Mouse (Mus musculus) lung, embryonic 16.5 days (tissue): ENCODE data around the gene Pla2g4a. TPM values are rescaled to one million over a fixed set of nuclear protein-coding genes. Genes with fewer than 3 reads are reported as not detected.

Experiments
- ATAC-seq: fragments of 200-750 bp; cut with Nextera tagmentation; 2 replicates; pipeline ENCODE4 v1.8.0; 2017; ENCODE audit warnings: low read depth, mild to moderate bottlenecking, moderate library complexity
- H3K27ac ChIP-seq: fragments of 300-500 bp; sonication (generic); 2 replicates; pipeline ENCODE4 v1.5.1; 2014; ENCODE audit warnings: mild to moderate bottlenecking, control low read depth, low read length
- H3K27me3 ChIP-seq: fragments of 300-500 bp; sonication (generic); 2 replicates; pipeline ENCODE4 v1.6.1; 2014; ENCODE audit warnings: low read depth, low read length, mixed read lengths; ENCODE audit not compliant: control insufficient read depth, insufficient read depth
- H3K36me3 ChIP-seq: fragments of 300-500 bp; sonication (generic); 2 replicates; pipeline ENCODE4 v1.6.1; 2014; ENCODE audit warnings: low read length; ENCODE audit not compliant: control insufficient read depth, insufficient read depth
- H3K4me1 ChIP-seq: fragments of 300-500 bp; sonication (generic); replicated peaks from 2 replicates; pipeline ENCODE4 v1.6.1; 2014; ENCODE audit warnings: low read length, mixed read lengths; ENCODE audit not compliant: control insufficient read depth, insufficient read depth
- H3K4me2 ChIP-seq: fragments of 300-500 bp; sonication (generic); 2 replicates; pipeline ENCODE4 v1.6.1; 2014; ENCODE audit warnings: low read depth, low read length, control low read depth
- H3K4me3 ChIP-seq: fragments of 300-500 bp; sonication (generic); 2 replicates; pipeline ENCODE4 v1.5.1; 2014; ENCODE audit warnings: mild to moderate bottlenecking, low read length, control low read depth
- H3K9ac ChIP-seq: fragments of 300-500 bp; sonication (generic); 2 replicates; pipeline ENCODE4 v1.6.1; 2014; ENCODE audit warnings: low read length, control low read depth
- H3K9me3 ChIP-seq: fragments of 300-500 bp; sonication (generic); 2 replicates; pipeline ENCODE4 v1.6.1; 2016; ENCODE audit warnings: low read length; ENCODE audit not compliant: control insufficient read depth
- whole genome bisulfite sequencing: fragments of 180-500 bp; shearing (Covaris S2); extraction: QIAGEN DNeasy Blood & Tissue Kit; methylation state at CpG from one replicate; pipeline ENCODE4 v1.1.7; 2014; 5-methylcytosine and 5-hydroxymethylcytosine counted together
- polyA plus RNA-seq: library from polyadenylated mRNA; unstranded; fragments of >200 nt; fragmentation: Nextera tagmentation; extraction: Ambion mirVana; gene quantifications from 2 replicates; pipeline ENCODE4 v1.2.1, GENCODE M21; 2015

Gene Pla2g4a
- polyA plus RNA-seq, 1 experiment from 2014 or later, result 14.4 TPM

DNA sequence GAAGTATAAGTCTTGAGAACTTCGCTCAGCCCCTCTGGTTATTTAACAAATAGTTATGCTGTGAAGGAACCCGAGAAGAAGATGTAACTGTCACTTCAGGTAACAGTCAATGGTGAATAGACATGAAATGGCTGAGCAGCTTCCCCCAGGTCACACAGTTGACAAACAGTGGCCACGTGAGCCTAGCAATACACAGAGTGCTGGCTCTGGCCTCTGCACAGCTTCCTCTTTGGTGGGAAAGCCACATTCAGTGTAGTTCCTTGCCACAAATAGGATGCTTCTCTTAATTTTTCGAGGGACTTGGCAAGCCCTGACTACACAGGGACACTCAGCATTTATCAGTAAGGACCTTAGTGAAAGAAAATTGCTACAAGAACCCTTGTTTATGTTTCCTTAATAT, 50.0 kb downstream of the Pla2g4a start:
- H3K9ac ChIP-seq, result no peak overlapping the region
- no peaks in the 10 kb centered on the region for H3K27me3 ChIP-seq
- no peak overlapping the region for H3K4me3 ChIP-seq
- H3K36me3 ChIP-seq, result no peaks in the 10 kb centered on the region
- no peaks in the 10 kb centered on the region for H3K9me3 ChIP-seq
- no peak overlapping the region for H3K4me2 ChIP-seq
- WGBS, result 54% methylated on average over 4 of the region's 4 CpGs
- H3K4me1 ChIP-seq, result no peaks in the 10 kb centered on the region
- H3K27ac ChIP-seq, result no peak overlapping the region
- no peak for ATAC-seq

DNA sequence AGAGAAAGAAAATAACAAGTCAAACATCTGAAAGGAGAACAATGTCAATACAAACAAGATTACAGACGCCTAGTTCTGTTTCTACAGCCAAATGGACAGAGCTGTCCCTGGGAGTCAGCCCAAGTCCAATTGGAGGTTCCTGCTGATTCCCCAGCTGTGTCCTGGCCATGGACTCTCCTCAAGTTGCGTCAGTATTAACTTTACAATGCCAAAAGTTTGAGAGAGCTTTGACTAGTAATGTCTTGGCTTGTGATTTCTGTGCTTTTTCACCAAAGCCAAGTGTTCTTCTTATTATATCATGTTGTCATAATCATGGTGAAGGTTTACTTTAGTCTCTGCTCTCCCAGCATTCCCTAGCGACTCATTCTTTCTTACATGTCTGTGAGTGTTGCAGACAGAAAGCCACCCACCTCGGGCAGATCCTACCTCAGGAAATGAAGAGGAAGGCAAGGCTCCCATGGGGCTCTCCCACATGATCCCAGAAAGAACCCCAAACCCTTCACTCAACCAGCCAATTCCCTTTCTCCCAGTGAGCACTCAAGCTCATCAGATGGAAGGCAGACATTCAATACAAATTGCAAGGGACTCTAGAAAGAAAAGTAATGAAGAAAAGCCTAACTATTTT, 63.0 kb downstream of the Pla2g4a start:
- Histone ChIP-seq H3K36me3 (no peaks in the 10 kb centered on the region), H3K9ac (no peak overlapping the region), H3K4me3 (no peak overlapping the region), H3K4me2 (no peak overlapping the region), H3K27me3 (no peaks in the 10 kb centered on the region), H3K4me1 (no peaks in the 10 kb centered on the region), H3K9me3 (no peaks in the 10 kb centered on the region), H3K27ac (no peak overlapping the region)
- 63% methylated on average over 4 of the region's 4 CpGs for WGBS
- no peak for ATAC-seq

DNA sequence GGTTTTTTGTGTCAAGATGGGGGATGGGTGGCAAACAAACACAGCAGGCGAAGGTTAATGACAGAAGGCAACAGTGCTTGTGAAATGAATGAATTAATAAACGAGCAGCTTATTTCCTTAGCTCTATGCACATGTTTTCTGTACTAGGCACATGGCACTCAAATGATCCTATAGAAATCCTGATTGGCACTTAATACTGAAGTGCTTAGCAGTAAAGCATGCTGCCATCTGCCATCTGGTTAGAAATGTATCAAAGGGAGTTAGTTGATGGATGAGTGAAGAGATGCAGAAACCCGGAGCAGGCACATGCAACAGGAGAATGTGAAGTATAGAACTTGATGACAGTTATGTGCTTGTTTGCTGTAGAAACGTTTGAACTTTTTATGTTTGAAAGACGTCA, 64.5 kb downstream of the Pla2g4a start:
- Histone ChIP-seq H3K9ac (no peak overlapping the region), H3K4me1 (no peaks in the 10 kb centered on the region), H3K36me3 (no peaks in the 10 kb centered on the region), H3K4me3 (no peak overlapping the region), H3K9me3 (no peaks in the 10 kb centered on the region), H3K4me2 (no peak overlapping the region), H3K27ac (no peak overlapping the region), H3K27me3 (no peaks in the 10 kb centered on the region)
- 37% methylated on average over 5 of the region's 5 CpGs for WGBS
- no peak for ATAC-seq

DNA sequence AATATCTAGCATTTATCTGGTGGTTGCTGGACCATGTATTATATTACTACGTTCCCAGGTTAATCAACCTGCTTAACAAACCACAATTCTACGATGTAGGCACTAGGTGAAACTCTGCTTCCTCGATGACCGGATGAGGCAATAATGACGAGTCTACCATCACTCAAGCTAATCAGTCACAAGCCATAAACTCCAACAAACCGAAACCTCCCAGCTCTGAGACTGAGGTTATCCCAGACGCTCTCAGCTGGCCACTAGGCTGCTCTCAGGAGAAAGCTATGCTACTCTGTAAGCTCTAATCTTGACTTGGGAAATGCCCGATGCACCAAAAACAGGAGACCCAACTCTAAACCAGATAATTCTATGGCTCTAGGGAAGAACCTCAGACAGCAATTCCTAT, 66.2 kb downstream of the Pla2g4a start:
- H3K9ac ChIP-seq, result no peak overlapping the region
- H3K4me2 ChIP-seq, result no peak overlapping the region
- H3K27me3 ChIP-seq, result no peaks in the 10 kb centered on the region
- H3K27ac ChIP-seq, result no peak overlapping the region
- H3K4me3 ChIP-seq, result no peak overlapping the region
- no peaks in the 10 kb centered on the region for H3K36me3 ChIP-seq
- H3K9me3 ChIP-seq, result no peaks in the 10 kb centered on the region
- no peak for ATAC-seq
- no peaks in the 10 kb centered on the region for H3K4me1 ChIP-seq
- 87% methylated on average over 8 of the region's 8 CpGs for WGBS

DNA sequence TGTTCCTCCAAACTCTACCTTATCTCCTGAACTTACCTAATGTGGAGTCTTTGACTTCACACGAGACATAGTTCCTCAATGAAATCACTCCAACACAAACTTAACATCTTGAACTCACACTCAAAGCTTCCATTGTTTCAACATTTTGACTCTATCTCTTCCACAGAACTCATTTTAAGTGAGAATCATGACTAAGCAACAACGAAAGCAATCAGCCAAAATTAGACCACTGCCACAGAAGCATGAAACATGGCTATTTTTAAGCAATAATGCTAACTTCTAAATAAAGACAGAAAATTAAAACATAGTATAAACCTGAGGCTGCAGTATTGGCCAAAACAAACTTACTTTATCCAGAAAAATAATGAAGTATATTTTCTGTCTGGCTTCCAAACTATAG, 67.2 kb downstream of the Pla2g4a start:
- Histone ChIP-seq H3K27ac (no peak overlapping the region), H3K36me3 (no peaks in the 10 kb centered on the region), H3K4me1 (no peaks in the 10 kb centered on the region), H3K4me2 (no peak overlapping the region), H3K27me3 (no peaks in the 10 kb centered on the region), H3K9me3 (no peaks in the 10 kb centered on the region), H3K9ac (no peak overlapping the region), H3K4me3 (no peak overlapping the region)
- 58% methylated on average over 2 of the region's 2 CpGs for WGBS
- ATAC-seq, result no peak

DNA sequence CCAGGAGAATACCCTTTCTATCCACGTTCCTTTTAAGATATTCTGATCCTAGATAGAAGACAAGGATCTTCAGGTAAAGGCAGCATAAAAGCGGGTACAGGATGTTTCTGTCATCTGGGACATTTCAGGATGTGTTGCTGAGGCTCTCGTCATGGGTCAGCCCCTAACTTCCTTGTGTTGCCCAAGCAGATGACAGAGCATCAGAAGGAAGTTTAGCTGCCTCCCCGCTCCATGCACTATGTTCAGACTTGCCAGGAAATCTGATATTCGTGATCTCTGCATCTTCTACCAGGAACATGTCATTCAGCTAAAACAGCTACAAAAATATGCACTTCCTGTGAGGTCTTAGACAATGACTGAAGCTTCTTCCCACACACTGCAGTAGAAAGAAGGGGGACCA, 70.0 kb downstream of the Pla2g4a start:
- no peaks in the 10 kb centered on the region for H3K36me3 ChIP-seq
- no peak overlapping the region for H3K4me3 ChIP-seq
- H3K9me3 ChIP-seq, result no peaks in the 10 kb centered on the region
- 44% methylated on average over 5 of the region's 5 CpGs for WGBS
- no peaks in the 10 kb centered on the region for H3K27me3 ChIP-seq
- ATAC-seq, result no peak
- no peak overlapping the region for H3K9ac ChIP-seq
- H3K27ac ChIP-seq, result no peak overlapping the region
- H3K4me1 ChIP-seq, result no peaks in the 10 kb centered on the region
- no peak overlapping the region for H3K4me2 ChIP-seq

DNA sequence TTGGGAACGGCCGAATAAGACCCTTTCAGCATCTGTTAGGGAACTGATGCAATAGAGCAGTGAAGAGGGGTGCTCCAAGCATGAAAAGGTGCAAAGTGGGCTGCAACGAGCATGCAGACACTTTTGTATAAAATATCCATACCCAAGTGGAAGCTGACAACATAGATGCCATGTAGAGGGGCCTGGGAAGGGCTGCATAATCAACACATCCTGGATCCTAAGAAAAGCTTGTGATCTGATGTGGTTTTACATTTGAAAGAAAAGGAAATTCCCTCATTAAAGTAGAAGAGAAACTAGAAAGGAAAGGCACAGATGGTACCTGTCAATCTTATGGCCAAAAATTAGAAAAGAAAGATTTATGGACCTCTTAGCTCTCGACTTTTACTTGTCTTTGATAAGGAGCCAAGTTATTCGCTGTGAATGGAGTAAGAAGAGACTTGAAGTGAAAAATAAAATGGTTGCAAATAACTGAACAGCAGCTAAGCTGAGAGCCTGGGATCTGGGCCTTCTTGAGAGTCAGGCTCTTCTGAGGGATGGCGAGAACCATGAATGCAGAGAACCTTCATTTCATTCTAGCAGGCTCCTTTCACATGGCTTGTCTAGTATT, 78.6 kb downstream of the Pla2g4a start:
- Histone ChIP-seq H3K27ac (no peak overlapping the region), H3K27me3 (no peaks in the 10 kb centered on the region), H3K4me3 (no peak overlapping the region), H3K4me1 (no peaks in the 10 kb centered on the region), H3K9ac (no peak overlapping the region), H3K4me2 (no peak overlapping the region), H3K9me3 (no peaks in the 10 kb centered on the region), H3K36me3 (no peaks in the 10 kb centered on the region)
- no peak for ATAC-seq
- WGBS, result 61% methylated on average over 6 of the region's 6 CpGs

DNA sequence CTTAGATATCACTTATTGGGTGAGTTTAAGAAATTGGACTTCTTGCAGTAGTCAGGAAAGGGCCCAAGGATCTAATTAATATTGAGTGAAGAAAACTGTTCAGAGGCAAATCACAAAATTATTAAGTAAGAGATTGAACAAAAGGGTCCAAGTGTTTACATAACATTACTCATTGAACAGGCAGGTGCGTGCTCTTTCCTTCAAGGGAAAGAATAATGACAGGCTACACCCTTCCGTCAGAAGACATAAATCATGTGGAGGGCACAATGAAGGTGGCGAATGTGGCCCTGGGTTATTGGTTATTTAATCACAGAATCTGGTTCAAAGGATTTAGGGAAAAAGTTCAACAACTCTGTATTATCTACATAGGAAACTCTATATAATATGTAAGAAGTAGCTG, 82.9 kb downstream of the Pla2g4a start:
- WGBS, result 60% methylated on average over 3 of the region's 3 CpGs
- no peak overlapping the region for H3K4me3 ChIP-seq

DNA sequence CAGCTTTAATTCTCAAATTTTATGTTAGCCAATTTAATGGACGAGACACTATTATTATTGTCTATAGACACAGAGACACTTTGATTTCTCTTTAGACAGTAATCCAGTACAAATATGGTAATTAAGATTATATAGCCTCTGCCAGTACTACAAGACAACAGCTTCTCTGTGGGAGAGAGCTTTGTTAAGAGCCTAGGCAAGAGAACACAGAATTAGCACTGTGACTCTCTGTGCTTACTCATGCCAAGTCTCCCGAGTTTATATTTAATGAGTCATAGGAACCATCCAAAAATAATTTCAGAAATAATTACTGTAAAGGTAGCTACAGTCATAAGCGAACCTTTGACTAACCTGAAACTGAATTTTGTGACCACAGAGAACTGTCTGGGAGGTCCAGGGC, 84.6 kb downstream of the Pla2g4a start:
- Histone ChIP-seq H3K4me2 (no peak overlapping the region), H3K36me3 (no peaks in the 10 kb centered on the region), H3K9ac (no peak overlapping the region), H3K4me1 (no peaks in the 10 kb centered on the region), H3K9me3 (no peaks in the 10 kb centered on the region), H3K27me3 (no peaks in the 10 kb centered on the region), H3K27ac (no peak overlapping the region), H3K4me3 (no peak overlapping the region)
- 69% methylated on average over 3 of the region's 3 CpGs for WGBS
- no peak for ATAC-seq

More for the DNA sequence above, 82.9 kb downstream of the Pla2g4a start:
- H3K27me3 ChIP-seq, result no peaks in the 10 kb centered on the region
- no peak overlapping the region for H3K27ac ChIP-seq
- H3K4me2 ChIP-seq, result no peak overlapping the region
- H3K36me3 ChIP-seq, result no peaks in the 10 kb centered on the region
- no peak overlapping the region for H3K9ac ChIP-seq
- H3K4me1 ChIP-seq, result no peaks in the 10 kb centered on the region
- no peaks in the 10 kb centered on the region for H3K9me3 ChIP-seq
- ATAC-seq, result no peak
